In the genomic region with DNA sequence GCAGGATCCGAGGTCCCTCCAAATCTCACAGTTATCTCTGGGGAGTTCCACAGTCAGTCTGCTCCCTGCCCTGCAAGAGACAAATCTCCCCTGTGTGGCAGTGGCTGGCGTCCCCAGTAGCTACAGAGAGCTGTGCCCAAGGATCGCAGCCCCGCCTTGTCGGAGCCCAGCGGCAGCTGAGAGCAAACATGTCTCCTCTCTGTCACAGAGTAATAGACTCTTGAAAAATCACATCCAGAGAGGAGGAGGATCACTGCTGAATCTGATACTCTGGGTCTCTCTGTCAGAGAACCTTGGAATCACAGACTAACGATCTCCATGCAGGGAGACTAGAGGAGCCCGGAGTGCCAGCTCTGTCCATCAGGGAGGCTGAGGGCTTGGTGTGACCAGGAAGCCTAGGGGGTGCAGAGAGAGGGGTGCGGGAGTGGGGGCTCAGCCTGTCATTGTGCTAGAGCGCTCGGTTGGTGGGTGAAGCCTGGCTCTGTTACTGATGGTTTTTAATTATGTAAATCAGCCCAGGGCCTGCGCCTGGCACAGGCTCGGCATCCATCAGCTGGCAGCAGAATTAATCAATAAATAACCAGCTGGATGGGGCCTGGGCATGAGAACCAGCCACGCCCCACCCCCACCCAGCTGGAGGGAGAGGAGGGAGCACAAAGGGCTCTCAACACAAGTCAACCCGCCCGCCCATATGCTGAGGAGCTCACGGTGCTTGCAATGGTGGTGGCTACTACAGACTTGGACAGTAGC, we compare ENCODE assay signal across 10 mouse cellular contexts. TPM values are rescaled to one million over a fixed set of nuclear protein-coding genes. Genes with fewer than 3 reads are reported as not detected.
DNase-seq lines count a peak whose midpoint lies in the region; ATAC-seq and TF ChIP-seq lines count a peak whose summit lies in the region.
"Had no signal": no experiment of that assay in that cellular context is flagged by ENCODE, and none has a peak within 500 bp of the region (broad histone marks: within the 10 kb centered on the region; RNA-seq: fewer than 3 reads in every experiment).

No protein-coding gene starts in this region.

- H3K4me3 ChIP-seq in embryonic facial prominence, embryonic 13.5 days: no peak overlapping the region
- H3K4me3 ChIP-seq in embryonic facial prominence, embryonic 10.5 days: no peak overlapping the region
- no peak overlapping the region for H3K4me3 ChIP-seq in forebrain, postnatal 0 days (ENCODE audit: low read depth, low read length)
- H3K4me3 ChIP-seq in kidney, embryonic 15.5 days (replicated peaks): no peak overlapping the region
- no peak overlapping the region for H3K4me3 ChIP-seq in midbrain, postnatal 0 days (ENCODE audit: low read depth, low read length)
- H3K4me3 ChIP-seq: limb, embryonic 13.5 days had no signal

- H3K9ac ChIP-seq in embryonic facial prominence, embryonic 13.5 days: 0 out of 2 replicates have a peak overlapping the region, but pooled peaks have one; percentile 21
- H3K9ac ChIP-seq in forebrain, postnatal 0 days: peak overlapping the region; percentile 43; the same call in 1 of the 2 replicates
- no peak overlapping the region for H3K9ac ChIP-seq in kidney, embryonic 15.5 days
- H3K9ac ChIP-seq in midbrain, postnatal 0 days (replicated peaks; ENCODE audit: low read length, poor library complexity, severe bottlenecking): no peak overlapping the region; the same call in 1 of the 2 replicates
- H3K9ac ChIP-seq: limb, embryonic 13.5 days had no signal

- WGBS in embryonic facial prominence, embryonic 13.5 days: 36% methylated on average over 17 of the region's 17 CpGs
- WGBS in embryonic facial prominence, embryonic 10.5 days: 50% methylated on average over 17 of the region's 17 CpGs
- 9% methylated on average over 17 of the region's 17 CpGs for WGBS in forebrain, postnatal 0 days
- WGBS in kidney, embryonic 15.5 days: 22% methylated on average over 17 of the region's 17 CpGs
- WGBS in midbrain, postnatal 0 days: 19% methylated on average over 17 of the region's 17 CpGs

- H3K36me3 ChIP-seq in embryonic facial prominence, embryonic 13.5 days: no peaks in the 10 kb centered on the region
- no peaks in the 10 kb centered on the region for H3K36me3 ChIP-seq in embryonic facial prominence, embryonic 10.5 days (replicated peaks)
- no peaks in the 10 kb centered on the region for H3K36me3 ChIP-seq in forebrain, postnatal 0 days (ENCODE audit: insufficient read depth)
- no peaks in the 10 kb centered on the region for H3K36me3 ChIP-seq in kidney, embryonic 15.5 days
- no peaks in the 10 kb centered on the region for H3K36me3 ChIP-seq in midbrain, postnatal 0 days (ENCODE audit: insufficient read depth, low read length)
- H3K36me3 ChIP-seq: limb, embryonic 13.5 days had no signal

- no peaks in the 10 kb centered on the region for H3K9me3 ChIP-seq in embryonic facial prominence, embryonic 13.5 days
- H3K9me3 ChIP-seq in embryonic facial prominence, embryonic 10.5 days: no peaks in the 10 kb centered on the region
- no peaks in the 10 kb centered on the region for H3K9me3 ChIP-seq in forebrain, postnatal 0 days (ENCODE audit: low read length)
- no peaks in the 10 kb centered on the region for H3K9me3 ChIP-seq in kidney, embryonic 15.5 days (replicated peaks)
- no peaks in the 10 kb centered on the region for H3K9me3 ChIP-seq in midbrain, postnatal 0 days (ENCODE audit: low read length)
- H3K9me3 ChIP-seq: limb, embryonic 13.5 days had no signal

- TF ChIP-seq CTCF in forebrain, postnatal 0 days (IDR thresholded peaks at IDR 0.05; ENCODE audit: low read depth): 0 out of 2 replicates have a peak, but pooled peaks have one; percentile 1
- no peak for TF ChIP-seq CTCF in midbrain, postnatal 0 days (IDR thresholded peaks at IDR 0.05)

- no peak overlapping the region for H3K27ac ChIP-seq in embryonic facial prominence, embryonic 13.5 days
- no peak overlapping the region; the same call in 1 of the 2 replicates for H3K27ac ChIP-seq in embryonic facial prominence, embryonic 10.5 days (replicated peaks)
- peak overlapping the region; percentile 86 for H3K27ac ChIP-seq in forebrain, postnatal 0 days (ENCODE audit: low read depth, low read length)
- peak overlapping the region; percentile 48; the same call in 1 of the 2 replicates for H3K27ac ChIP-seq in kidney, embryonic 15.5 days
- H3K27ac ChIP-seq in midbrain, postnatal 0 days (ENCODE audit: low read depth, low read length): peak overlapping the region; percentile 26
- H3K27ac ChIP-seq: limb, embryonic 13.5 days; macrophage had no signal

- ATAC-seq in embryonic facial prominence, embryonic 13.5 days (ENCODE audit: insufficient number of reproducible peaks, insufficient read depth, low FRiP score, low TSS enrichment, low read depth): no peak
- peak; percentile 91 for ATAC-seq in forebrain, postnatal 0 days
- 0 out of 2 replicates have a peak, but pooled peaks have one; percentile 7 for ATAC-seq in kidney, embryonic 15.5 days (replicated peaks; ENCODE audit: low FRiP score)
- peak; percentile 71 for ATAC-seq in midbrain, postnatal 0 days (ENCODE audit: low FRiP score)
- no peak for ATAC-seq in megakaryocyte-erythroid progenitor cell, adult 5-6 weeks (replicated peaks; ENCODE audit: low FRiP score, low TSS enrichment, poor library complexity, severe bottlenecking)

- DNase-seq in embryonic facial prominence, embryonic 10.5 days (ENCODE audit: low spot score): no peak
- DNase-seq in forebrain, postnatal 0 days: peak; percentile 81
- DNase-seq in midbrain, postnatal 0 days (ENCODE audit: low spot score): peak; percentile 87
- no peak for DNase-seq in adrenal gland, adult 8-10 months
- DNase-seq in yolk sac, embryonic 10.5 days (ENCODE audit: low spot score): no peak

- peaks cover 10% of the 10 kb centered on the region for H3K4me1 ChIP-seq in embryonic facial prominence, embryonic 13.5 days
- H3K4me1 ChIP-seq in embryonic facial prominence, embryonic 10.5 days: peaks cover 16% of the 10 kb centered on the region
- H3K4me1 ChIP-seq in forebrain, postnatal 0 days (ENCODE audit: insufficient read depth): peaks cover 16% of the 10 kb centered on the region
- H3K4me1 ChIP-seq in kidney, embryonic 15.5 days: peaks cover 38% of the 10 kb centered on the region
- peaks cover 6% of the 10 kb centered on the region; the same call in 1 of the 2 replicates for H3K4me1 ChIP-seq in midbrain, postnatal 0 days (ENCODE audit: insufficient read depth, low read length)
- H3K4me1 ChIP-seq: limb, embryonic 13.5 days had no signal

- no peak overlapping the region for H3K4me2 ChIP-seq in embryonic facial prominence, embryonic 13.5 days
- 0 out of 2 replicates have a peak overlapping the region, but pooled peaks have one; percentile 6 for H3K4me2 ChIP-seq in forebrain, postnatal 0 days (ENCODE audit: low read depth)
- H3K4me2 ChIP-seq in kidney, embryonic 15.5 days: peak overlapping the region; percentile 35
- no peak overlapping the region for H3K4me2 ChIP-seq in midbrain, postnatal 0 days (ENCODE audit: low read depth, low read length, poor library complexity, severe bottlenecking)
- H3K4me2 ChIP-seq: limb, embryonic 13.5 days had no signal

- peaks cover 24% of the 10 kb centered on the region for H3K27me3 ChIP-seq in embryonic facial prominence, embryonic 13.5 days
- H3K27me3 ChIP-seq in embryonic facial prominence, embryonic 10.5 days (replicated peaks; ENCODE audit: low read depth, poor library complexity, severe bottlenecking): peaks cover 28% of the 10 kb centered on the region
- no peaks in the 10 kb centered on the region for H3K27me3 ChIP-seq in forebrain, postnatal 0 days (ENCODE audit: insufficient read depth, low read length)
- peaks cover 40% of the 10 kb centered on the region for H3K27me3 ChIP-seq in kidney, embryonic 15.5 days
- H3K27me3 ChIP-seq in midbrain, postnatal 0 days (ENCODE audit: insufficient read depth, low read length): no peaks in the 10 kb centered on the region

RNA-seq across cellular contexts. Expression of a gene that starts 17.0 kb away (rescaled TPM):
- 0.06 TPM in 1 of 2 replicates, not detected in the other for polyA plus RNA-seq in embryonic facial prominence, embryonic 13.5 days (2015; fragmentation: Nextera tagmentation; extraction: Ambion mirVana)
- polyA plus RNA-seq in embryonic facial prominence, embryonic 10.5 days (2016; fragmentation: Nextera tagmentation; extraction: Ambion mirVana): 0.05 and 0.16 TPM in 2 replicates
- 33.9 and 51.6 TPM in 2 replicates for total RNA-seq in forebrain, postnatal 0 days (2014; rRNA removed)
- polyA plus RNA-seq in forebrain, postnatal 0 days (2015; fragmentation: Nextera tagmentation; extraction: Ambion mirVana): 8.1 and 10.1 TPM in 2 replicates
- 0.04 TPM in 1 of 2 replicates, not detected in the other for polyA plus RNA-seq in kidney, embryonic 15.5 days (2015; fragmentation: Nextera tagmentation; extraction: Ambion mirVana)
- total RNA-seq in midbrain, postnatal 0 days (2014; rRNA removed): 44.6 and 52.1 TPM in 2 replicates
- polyA plus RNA-seq in midbrain, postnatal 0 days (2015; fragmentation: Nextera tagmentation; extraction: Ambion mirVana): 10.2 and 10.7 TPM in 2 replicates
- total RNA-seq in megakaryocyte-erythroid progenitor cell, adult 5-6 weeks (2014; fragmentation: Nextera tagmentation): not detected in 2 replicates
- not detected in 2 replicates for total RNA-seq in megakaryocyte-erythroid progenitor cell, adult 5-6 weeks (2017)
- 1 to 10 TPM; 4.1 to 7.4 (median 5.5) TPM for total RNA-seq in adrenal gland, adult 8-10 months (2022)
- polyA plus RNA-seq: macrophage had no signal

RNA-seq across cellular contexts. Expression of a gene that starts 37.7 kb away (rescaled TPM):
- 16.1 and 18.8 TPM in 2 replicates for polyA plus RNA-seq in embryonic facial prominence, embryonic 13.5 days (2015; fragmentation: Nextera tagmentation; extraction: Ambion mirVana)
- 36.4 and 39.0 TPM in 2 replicates for polyA plus RNA-seq in embryonic facial prominence, embryonic 10.5 days (2016; fragmentation: Nextera tagmentation; extraction: Ambion mirVana)
- total RNA-seq in forebrain, postnatal 0 days (2014; rRNA removed): 6.4 and 11.4 TPM in 2 replicates
- 16.0 and 16.8 TPM in 2 replicates for polyA plus RNA-seq in forebrain, postnatal 0 days (2015; fragmentation: Nextera tagmentation; extraction: Ambion mirVana)
- 25.4 and 25.6 TPM in 2 replicates for polyA plus RNA-seq in kidney, embryonic 15.5 days (2015; fragmentation: Nextera tagmentation; extraction: Ambion mirVana)
- total RNA-seq in midbrain, postnatal 0 days (2014; rRNA removed): 4.6 and 6.9 TPM in 2 replicates
- 7.6 and 8.1 TPM in 2 replicates for polyA plus RNA-seq in midbrain, postnatal 0 days (2015; fragmentation: Nextera tagmentation; extraction: Ambion mirVana)
- 15.0 and 21.8 TPM in 2 replicates for total RNA-seq in megakaryocyte-erythroid progenitor cell, adult 5-6 weeks (2014; fragmentation: Nextera tagmentation)
- total RNA-seq in megakaryocyte-erythroid progenitor cell, adult 5-6 weeks (2017): 4.6 and 5.1 TPM in 2 replicates
- total RNA-seq in adrenal gland, adult 8-10 months (2022): 10 to 100 TPM; 12.3 to 25.8 (median 20.7) TPM

Comparison
In these comparisons a context has a peak if more than half of its experiments do, and no peak if none do; other contexts are left out.
1. ATAC-seq: peak in forebrain, postnatal 0 days (single experiment), kidney, embryonic 15.5 days (single experiment) and midbrain, postnatal 0 days (single experiment); none in embryonic facial prominence, embryonic 13.5 days (single experiment) and megakaryocyte-erythroid progenitor cell, adult 5-6 weeks (single experiment).
2. H3K27ac ChIP-seq: peak in forebrain, postnatal 0 days (single experiment), kidney, embryonic 15.5 days (single experiment) and midbrain, postnatal 0 days (single experiment); none in embryonic facial prominence, embryonic 13.5 days (single experiment) and embryonic facial prominence, embryonic 10.5 days (single experiment).
3. H3K4me2 ChIP-seq: peak in forebrain, postnatal 0 days (single experiment) and kidney, embryonic 15.5 days (single experiment); none in embryonic facial prominence, embryonic 13.5 days (single experiment) and midbrain, postnatal 0 days (single experiment).
4. H3K9ac ChIP-seq: peak in embryonic facial prominence, embryonic 13.5 days (single experiment) and forebrain, postnatal 0 days (single experiment); none in kidney, embryonic 15.5 days (single experiment) and midbrain, postnatal 0 days (single experiment).
5. DNase-seq: peak in forebrain, postnatal 0 days (single experiment) and midbrain, postnatal 0 days (single experiment); none in embryonic facial prominence, embryonic 10.5 days (single experiment), adrenal gland, adult 8-10 months (single experiment) and yolk sac, embryonic 10.5 days (single experiment).